ENCODE assay signal across 9 mouse cellular contexts in the genomic region with DNA sequence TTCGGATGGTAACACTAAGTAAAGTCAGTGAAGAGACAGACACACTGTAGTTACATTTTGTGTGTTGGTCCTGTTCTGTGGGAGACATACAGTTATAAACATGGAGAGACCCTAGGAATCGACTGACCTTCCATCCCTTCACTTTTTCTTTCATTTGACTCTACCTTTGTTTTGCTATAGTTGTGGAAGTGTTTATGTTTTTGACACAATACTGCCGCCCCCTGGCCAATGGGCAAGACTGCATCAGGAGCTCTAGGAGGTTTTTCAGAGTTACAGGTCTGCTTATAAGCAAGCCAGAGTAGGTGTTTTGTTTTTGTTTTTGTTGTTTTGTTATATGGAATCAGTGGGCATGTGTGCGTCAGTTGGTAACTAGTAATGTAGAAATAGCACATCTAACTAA.
DNase-seq lines count a peak whose midpoint lies in the region; ATAC-seq and TF ChIP-seq lines count a peak whose summit lies in the region.
"Had no signal": no experiment of that assay in that cellular context is flagged by ENCODE, and none has a peak within 500 bp of the region (broad histone marks: within the 10 kb centered on the region; RNA-seq: fewer than 3 reads in every experiment).

No protein-coding gene starts in this region.

- H3K79me2 ChIP-seq in MEL (ENCODE audit: control insufficient read depth, insufficient read depth, low read length, poor library complexity): peaks cover 7% of the 10 kb centered on the region

- TF ChIP-seq CTCF in MEL (IDR thresholded peaks at IDR 0.05 in 2 of 3, conservative IDR thresholded peaks at IDR 0.05 in 1 of 3; ENCODE audit: control insufficient read depth in 1 of 3, insufficient read depth in 1 of 3, low read depth in 2 of 3, low read length in 3 of 3, poor library complexity in 1 of 3, severe bottlenecking in 1 of 3): peak; percentile 71 to 94 (median 74)
- TF ChIP-seq CTCF in stomach, postnatal 0 days (IDR thresholded peaks at IDR 0.05; ENCODE audit: low read depth): peak; percentile 91

- DNase-seq in heart, adult 8-10 months (ENCODE audit: low spot score): peak; percentile 59
- DNase-seq in heart, embryonic 10.5 days (ENCODE audit: low spot score): no peak
- DNase-seq in MEL (ENCODE audit: low read depth, low spot score): peak; percentile 80
- DNase-seq in cerebellum, adult 8-10 months: peak; percentile 74
- peak; percentile 36 to 78 for DNase-seq in layer of hippocampus, postnatal 25 days (ENCODE audit: extremely low spot score in 1 of 2, low spot score in 1 of 2)
- DNase-seq in stomach, postnatal 0 days (ENCODE audit: low spot score): peak; percentile 75

- H3K4me2 ChIP-seq in stomach, postnatal 0 days (replicated peaks; ENCODE audit: low read depth): no peak overlapping the region
- H3K4me2 ChIP-seq: midbrain, embryonic 12.5 days had no signal

- H3K27ac ChIP-seq in heart, embryonic 10.5 days: no peak overlapping the region
- H3K27ac ChIP-seq in MEL (ENCODE audit: control insufficient read depth, low read depth, low read length): no peak overlapping the region
- H3K27ac ChIP-seq in stomach, postnatal 0 days (replicated peaks): no peak overlapping the region
- H3K27ac ChIP-seq: midbrain, embryonic 12.5 days had no signal

- no peaks in the 10 kb centered on the region for H3K9me3 ChIP-seq in heart, embryonic 10.5 days
- H3K9me3 ChIP-seq in MEL (replicated peaks; ENCODE audit: insufficient read depth, low read length): no peaks in the 10 kb centered on the region
- no peaks in the 10 kb centered on the region for H3K9me3 ChIP-seq in stomach, postnatal 0 days (ENCODE audit: control insufficient read depth, low read length)
- H3K9me3 ChIP-seq: midbrain, embryonic 12.5 days had no signal

- H3K4me3 ChIP-seq in heart, embryonic 10.5 days: no peak overlapping the region
- no peak overlapping the region for H3K4me3 ChIP-seq in MEL (ENCODE audit: control insufficient read depth in 1 of 2, insufficient read depth in 1 of 2, low read depth in 2 of 2, low read length in 2 of 2)
- H3K4me3 ChIP-seq in stomach, postnatal 0 days (ENCODE audit: low read depth, low read length): no peak overlapping the region
- H3K4me3 ChIP-seq: midbrain, embryonic 12.5 days had no signal

- peak; percentile 93 for TF ChIP-seq RAD21 in MEL (IDR thresholded peaks at IDR 0.05; ENCODE audit: low read depth, low read length)

- peaks cover 2% of the 10 kb centered on the region for H3K36me3 ChIP-seq in heart, embryonic 10.5 days
- peaks cover 0 to 33% of the 10 kb centered on the region in 2 experiments; a peak in 2 of 4 replicates for H3K36me3 ChIP-seq in MEL (ENCODE audit: control insufficient read depth in 1 of 2, insufficient read depth in 2 of 2, low read length in 2 of 2)
- H3K36me3 ChIP-seq in stomach, postnatal 0 days (ENCODE audit: control insufficient read depth, insufficient read depth, low read length): no peaks in the 10 kb centered on the region

- WGBS in heart, embryonic 10.5 days: 53% methylated on average over 4 of the region's 4 CpGs
- WGBS in stomach, postnatal 0 days: 48% methylated on average over 4 of the region's 4 CpGs

- H3K27me3 ChIP-seq in heart, embryonic 10.5 days (ENCODE audit: insufficient read depth, poor library complexity, severe bottlenecking): no peaks in the 10 kb centered on the region
- no peaks in the 10 kb centered on the region for H3K27me3 ChIP-seq in MEL (ENCODE audit: control insufficient read depth in 1 of 2, insufficient read depth in 2 of 2, low read length in 2 of 2)
- H3K27me3 ChIP-seq in stomach, postnatal 0 days (ENCODE audit: control insufficient read depth, insufficient read depth, low read length): no peaks in the 10 kb centered on the region

- peaks cover 51% of the 10 kb centered on the region for H3K4me1 ChIP-seq in heart, embryonic 10.5 days
- peaks cover 28 to 29% of the 10 kb centered on the region in 2 experiments for H3K4me1 ChIP-seq in MEL (ENCODE audit: control insufficient read depth in 1 of 2, insufficient read depth in 2 of 2, low read length in 2 of 2)
- H3K4me1 ChIP-seq in stomach, postnatal 0 days (replicated peaks; ENCODE audit: control insufficient read depth, insufficient read depth): 0 out of 2 replicates have a peak, but pooled peaks cover 2% of the 10 kb centered on the region

- TF ChIP-seq EP300 in MEL (IDR thresholded peaks at IDR 0.05; ENCODE audit: low read depth in 1 of 2, low read length in 2 of 2): no peak
- TF ChIP-seq EP300 in stomach, postnatal 0 days (optimal IDR thresholded peaks at IDR 0.05): no peak

- no peak for TF ChIP-seq POLR2A in MEL (IDR thresholded peaks at IDR 0.05; ENCODE audit: control insufficient read depth in 1 of 2, insufficient read depth in 1 of 2, low read depth in 1 of 2, low read length in 2 of 2, poor library complexity in 1 of 2)

- H3K9ac ChIP-seq in MEL (ENCODE audit: control insufficient read depth, low read depth, low read length, poor library complexity, severe bottlenecking): no peak overlapping the region
- H3K9ac ChIP-seq in stomach, postnatal 0 days (ENCODE audit: low read length): no peak overlapping the region
- H3K9ac ChIP-seq: midbrain, embryonic 12.5 days had no signal

- ATAC-seq in granulocyte monocyte progenitor cell, adult 5-6 weeks (replicated peaks; ENCODE audit: poor library complexity, severe bottlenecking): peak; percentile 65
- peak; percentile 76 for ATAC-seq in megakaryocyte progenitor cell, adult 5-6 weeks (replicated peaks; ENCODE audit: poor library complexity)
- ATAC-seq in stomach, postnatal 0 days (ENCODE audit: low FRiP score, low TSS enrichment): no peak

TF ChIP-seq in MEL, 35 proteins besides CTCF, POLR2A, EP300 and RAD21:
- TF ChIP-seq ZC3H11A (IDR thresholded peaks at IDR 0.05; ENCODE audit: low read depth, low read length) (peak; percentile 93), MXI1 (IDR thresholded peaks at IDR 0.05; ENCODE audit: low read depth, low read length) (peak; percentile 44; the same call in 1 of the 2 replicates), POLR2AphosphoS2 (IDR thresholded peaks at IDR 0.05; ENCODE audit: low read length) (no peak), ZKSCAN1 (IDR thresholded peaks at IDR 0.05; ENCODE audit: low read depth, low read length) (no peak), MAZ (IDR thresholded peaks at IDR 0.05; ENCODE audit: low read depth, low read length) (no peak), TAL1 (IDR thresholded peaks at IDR 0.05; ENCODE audit: low read length) (no peak), SMC3 (IDR thresholded peaks at IDR 0.05; ENCODE audit: low read depth, low read length) (peak; percentile 95), CHD1 (IDR thresholded peaks at IDR 0.05; ENCODE audit: low read depth, low read length) (no peak), SIN3A (IDR thresholded peaks at IDR 0.05; ENCODE audit: low read length) (0 out of 2 replicates have a peak, but pooled peaks have one; percentile 30), MYC (IDR thresholded peaks at IDR 0.05; ENCODE audit: low read depth, low read length) (no peak), GABPA (IDR thresholded peaks at IDR 0.05; ENCODE audit: low read depth, low read length) (no peak), ZNF384 (IDR thresholded peaks at IDR 0.05; ENCODE audit: low read depth, low read length) (no peak)
